Mouse (Mus musculus) intestine, postnatal 0 days (tissue): ENCODE results near the gene Lrrc4b. TPM values are rescaled to one million over a fixed set of nuclear protein-coding genes. Genes with fewer than 3 reads are reported as not detected.

ENCODE experiments used
- ATAC-seq: fragments of 200-750 bp; cut with Nextera tagmentation; 2 replicates; pipeline ENCODE4 v1.8.0; 2017; ENCODE audit warnings: mild to moderate bottlenecking, moderate TSS enrichment, moderate library complexity
- H3K27ac ChIP-seq: fragments of 300-500 bp; sonication (generic); 2 replicates; pipeline ENCODE4 v1.5.1; 2014; ENCODE audit warnings: mild to moderate bottlenecking, low read depth, low read length, moderate library complexity
- H3K27me3 ChIP-seq: fragments of 300-500 bp; sonication (generic); replicated peaks from 2 replicates; pipeline ENCODE4 v1.6.1; 2014; ENCODE audit warnings: low read length, mixed read lengths; ENCODE audit not compliant: control insufficient read depth, insufficient read depth
- H3K36me3 ChIP-seq: fragments of 300-500 bp; sonication (generic); 2 replicates; pipeline ENCODE4 v1.6.1; 2014; ENCODE audit warnings: mild to moderate bottlenecking, moderate library complexity; ENCODE audit not compliant: control insufficient read depth, insufficient read depth
- H3K4me1 ChIP-seq: fragments of 300-500 bp; sonication (generic); replicated peaks from 2 replicates; pipeline ENCODE4 v1.6.1; 2014; ENCODE audit warnings: antibody characterized with exemption, low read length, mixed read lengths; ENCODE audit not compliant: control insufficient read depth, insufficient read depth
- H3K4me2 ChIP-seq: fragments of 300-500 bp; sonication (generic); replicated peaks from 2 replicates; pipeline ENCODE4 v1.6.1; 2014; ENCODE audit warnings: low read depth, mild to moderate bottlenecking, moderate library complexity
- H3K4me3 ChIP-seq: fragments of 300-500 bp; sonication (generic); 2 replicates; pipeline ENCODE4 v1.5.1; 2014; ENCODE audit warnings: low read depth, low read length
- H3K9ac ChIP-seq: fragments of 300-500 bp; sonication (generic); 2 replicates; pipeline ENCODE4 v1.6.1; 2014; ENCODE audit warnings: mild to moderate bottlenecking, low read depth, low read length
- H3K9me3 ChIP-seq: fragments of 300-500 bp; sonication (generic); 2 replicates; pipeline ENCODE4 v1.6.1; 2016; ENCODE audit warnings: mixed run types; ENCODE audit not compliant: control insufficient read depth
- CTCF ChIP-seq: sonication (generic); IDR thresholded peaks from 2 replicates; pipeline ENCODE4 v1.5.1; 2016; ENCODE audit warnings: low read depth, mild to moderate bottlenecking, control low read depth, antibody characterized with exemption, moderate library complexity
- WGBS: fragments of 180-500 bp; shearing (Covaris S2); extraction: QIAGEN DNeasy Blood & Tissue Kit; methylation state at CpG from one replicate; pipeline ENCODE4 v1.1.7; 2014; 5-methylcytosine and 5-hydroxymethylcytosine counted together
- polyA plus RNA-seq: library from polyadenylated mRNA; unstranded; fragments of >200 nt; fragmentation: Nextera tagmentation; extraction: Ambion mirVana; gene quantifications from 2 replicates; pipeline ENCODE4 v1.2.1, GENCODE M21; 2015

The Lrrc4b gene
- polyA plus RNA-seq, 1 experiment from 2014 or later: 0.35 TPM

DNA sequence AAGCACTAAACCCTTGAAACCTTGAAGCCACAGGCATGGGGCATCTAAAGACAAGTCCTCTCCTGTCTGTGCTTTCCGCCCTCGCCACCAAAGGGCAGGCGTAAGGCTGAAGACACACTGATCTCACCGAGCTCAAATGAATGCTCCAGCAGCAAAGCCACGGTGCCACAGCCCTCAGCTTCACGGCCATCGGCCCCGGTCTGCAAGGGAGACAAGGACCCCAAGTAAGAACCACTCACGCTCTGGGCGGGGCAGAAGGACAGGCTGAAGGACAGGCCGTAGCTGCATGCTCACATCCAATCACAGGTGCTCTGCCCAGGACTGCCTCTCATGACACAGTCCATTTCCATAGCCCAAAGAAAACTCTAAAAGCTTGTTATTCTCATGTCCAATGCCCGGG, 65.9 kb downstream of the Lrrc4b start:
- peaks cover 35% of the 10 kb centered on the region for H3K36me3 ChIP-seq
- no peaks in the 10 kb centered on the region for H3K9me3 ChIP-seq
- TF ChIP-seq CTCF: no peak
- no peak overlapping the region for H3K4me3 ChIP-seq
- no peak overlapping the region for H3K9ac ChIP-seq
- 91% methylated on average over 12 of the region's 12 CpGs for WGBS
- no peak overlapping the region for H3K27ac ChIP-seq
- no peak for ATAC-seq
- peaks cover 9% of the 10 kb centered on the region; the same call in 1 of the 2 replicates for H3K4me1 ChIP-seq
- 0 out of 2 replicates have a peak, but pooled peaks cover 3% of the 10 kb centered on the region for H3K27me3 ChIP-seq
- H3K4me2 ChIP-seq: no peak overlapping the region

- Histone ChIP-seq H3K4me2 (no peak overlapping the region), H3K9ac (no peak overlapping the region), H3K36me3 (peaks cover 31% of the 10 kb centered on the region), H3K27me3 (0 out of 2 replicates have a peak, but pooled peaks cover 3% of the 10 kb centered on the region), H3K27ac (no peak overlapping the region), H3K9me3 (no peaks in the 10 kb centered on the region), H3K4me1 (peaks cover 9% of the 10 kb centered on the region; the same call in 1 of the 2 replicates), H3K4me3 (no peak overlapping the region)
- WGBS: 82% methylated on average over 7 of the region's 7 CpGs
- TF ChIP-seq CTCF: no peak
- no peak for ATAC-seq
Measured at GRCm38 (mm10) chr7:44495086-44495485, 66.3 kb downstream of the Lrrc4b start.

- Histone ChIP-seq H3K4me2 (peak within 1 kb of the TSS; percentile 93), H3K9me3 (no peaks in the 10 kb centered on the region), H3K4me3 (peak within 1 kb of the TSS; percentile 76), H3K9ac (peak within 1 kb of the TSS; percentile 82), H3K27ac (peak within 1 kb of the TSS; percentile 72), H3K27me3 (0 out of 2 replicates have a peak, but pooled peaks cover 3% of the 10 kb centered on the region), H3K4me1 (peaks cover 9% of the 10 kb centered on the region; the same call in 1 of the 2 replicates), H3K36me3 (peaks cover 20% of the 10 kb centered on the region)
- peak; percentile 97 for ATAC-seq
- WGBS: under 1% methylated on average over 58 of the region's 58 CpGs
- peak; percentile 40; the same call in 1 of the 2 replicates for TF ChIP-seq CTCF
Measured at GRCm38 (mm10) chr7:44495992-44496770, 67.4 kb downstream of the Lrrc4b start, which contains the start of the genes Emc10 and Fam71e1. Emc10 (minus strand) TSS chr7:44496529. Fam71e1 (plus strand) TSS chr7:44496581.

DNA sequence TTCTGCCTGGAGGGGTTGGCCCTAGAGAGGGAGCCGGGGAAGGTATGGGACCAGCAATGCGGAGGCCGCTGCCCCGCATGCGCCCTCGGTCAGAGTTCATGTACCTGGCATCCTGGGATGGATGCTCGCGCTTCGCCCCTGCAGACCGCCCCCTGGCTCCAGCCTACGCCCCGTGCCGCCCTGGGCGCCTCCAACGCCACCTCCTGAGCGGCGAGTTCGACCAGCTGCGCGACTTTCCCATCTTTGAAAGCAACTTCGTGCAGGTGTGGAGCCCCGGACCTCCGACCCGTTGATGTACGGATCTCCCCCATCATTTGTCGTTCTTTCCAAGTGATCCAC, 67.9 kb downstream of the Lrrc4b start:
- Histone ChIP-seq H3K9me3 (no peaks in the 10 kb centered on the region), H3K4me1 (peaks cover 9% of the 10 kb centered on the region; the same call in 1 of the 2 replicates), H3K4me2 (peak overlapping the region; percentile 93), H3K27ac (peak overlapping the region; percentile 22; the same call in 1 of the 2 replicates), H3K27me3 (0 out of 2 replicates have a peak, but pooled peaks cover 3% of the 10 kb centered on the region), H3K9ac (peak overlapping the region; percentile 82), H3K36me3 (peaks cover 15% of the 10 kb centered on the region), H3K4me3 (peak overlapping the region; percentile 76)
- under 1% methylated on average over 26 of the region's 26 CpGs for WGBS
- ATAC-seq: no peak
- TF ChIP-seq CTCF: peak; percentile 54

DNA sequence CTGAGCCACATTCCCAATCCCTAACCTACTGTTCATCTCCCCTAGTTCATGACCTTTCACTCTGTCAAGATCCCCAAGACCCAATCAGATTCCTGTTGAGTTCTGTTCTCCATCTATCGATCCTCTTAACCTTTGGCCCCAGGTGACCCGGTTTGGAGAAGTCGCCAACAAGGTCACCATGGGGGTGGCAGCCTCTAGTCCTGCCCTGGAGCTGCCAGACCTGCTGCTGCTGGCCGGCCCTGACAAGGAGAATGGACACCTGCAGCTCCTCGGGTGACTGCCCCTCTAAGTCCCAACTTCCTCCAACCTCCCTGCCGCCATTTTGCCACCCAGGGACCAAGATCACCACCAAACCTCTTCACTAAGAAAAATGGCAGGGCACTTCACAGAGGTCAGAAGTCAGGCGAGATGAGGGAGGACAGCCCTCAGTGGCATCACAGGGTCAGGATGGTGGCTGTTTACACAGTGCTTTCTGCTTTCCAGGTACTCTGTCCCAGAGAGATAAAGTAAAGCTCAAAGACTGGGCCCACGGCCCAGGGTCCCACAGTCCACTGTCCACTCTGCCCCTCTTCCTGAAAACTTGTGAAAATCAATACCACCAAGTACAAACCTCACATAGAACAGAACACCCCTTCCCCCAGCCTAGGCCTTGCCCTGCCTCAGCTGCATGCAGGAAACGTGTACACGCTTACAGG, 68.7 kb downstream of the Lrrc4b start:
- Histone ChIP-seq H3K4me1 (peaks cover 9% of the 10 kb centered on the region; the same call in 1 of the 2 replicates), H3K36me3 (peaks cover 8% of the 10 kb centered on the region; the same call in 1 of the 2 replicates), H3K4me3 (no peak overlapping the region), H3K9me3 (no peaks in the 10 kb centered on the region), H3K9ac (no peak overlapping the region), H3K27ac (no peak overlapping the region), H3K27me3 (0 out of 2 replicates have a peak, but pooled peaks cover 3% of the 10 kb centered on the region), H3K4me2 (0 out of 2 replicates have a peak overlapping the region, but pooled peaks have one; percentile 93)
- ATAC-seq: no peak
- TF ChIP-seq CTCF: no peak
- 77% methylated on average over 10 of the region's 10 CpGs for WGBS

DNA sequence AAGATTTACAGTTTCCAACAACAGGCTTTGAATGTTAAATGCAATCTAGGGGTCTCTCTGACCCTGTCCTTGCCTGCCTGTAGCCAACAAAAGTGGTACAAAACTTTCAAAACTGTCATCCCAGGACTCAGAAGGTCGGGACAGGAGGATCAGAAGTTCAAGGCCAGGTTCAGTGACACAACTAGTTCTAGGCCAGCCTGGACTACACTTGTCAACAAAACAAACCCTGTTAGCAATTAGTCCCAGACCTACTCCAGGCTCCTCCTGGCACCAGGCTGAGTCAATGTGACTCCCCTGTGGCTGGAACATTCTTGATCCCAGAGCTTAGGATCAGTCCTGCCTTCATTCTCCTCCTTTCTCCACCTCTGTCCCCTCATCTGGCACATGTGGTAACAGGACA, 70.1 kb downstream of the Lrrc4b start:
- 82% methylated on average over 1 of the region's 1 CpGs for WGBS
- Histone ChIP-seq H3K27me3 (0 out of 2 replicates have a peak, but pooled peaks cover 3% of the 10 kb centered on the region), H3K9ac (no peak overlapping the region), H3K4me2 (no peak overlapping the region), H3K4me1 (peaks cover 9% of the 10 kb centered on the region; the same call in 1 of the 2 replicates), H3K4me3 (no peak overlapping the region), H3K9me3 (no peaks in the 10 kb centered on the region), H3K27ac (no peak overlapping the region), H3K36me3 (0 out of 2 replicates have a peak, but pooled peaks cover 4% of the 10 kb centered on the region)
- no peak for TF ChIP-seq CTCF
- ATAC-seq: no peak
